Mouse (Mus musculus) cortical plate, adult 2 months (tissue): ENCODE results near the gene Nup214. TPM values are rescaled to one million over a fixed set of nuclear protein-coding genes. Genes with fewer than 3 reads are reported as not detected.

ENCODE experiments used
- H3K27ac ChIP-seq: fragments of 200-500 bp; 2 replicates; pipeline ENCODE4 v1.5.1; 2012; ENCODE audit warnings: low read length, control low read depth, inconsistent platforms; ENCODE audit not compliant: insufficient read depth
- H3K4me1 ChIP-seq: fragments of 200-500 bp; 2 replicates; pipeline ENCODE4 v1.6.1; 2011; ENCODE audit warnings: low read length; ENCODE audit not compliant: control insufficient read depth, insufficient read depth
- H3K4me3 ChIP-seq: fragments of 200-500 bp; 2 replicates; pipeline ENCODE4 v1.5.1; 2011; ENCODE audit warnings: mild to moderate bottlenecking, low read length, control low read depth; ENCODE audit not compliant: insufficient read depth
- CTCF ChIP-seq: fragments of 200-500 bp; IDR thresholded peaks from 2 replicates; pipeline ENCODE4 v1.5.1; 2011; ENCODE audit warnings: mild to moderate bottlenecking, control low read depth, low read length; ENCODE audit not compliant: insufficient read depth; ENCODE audit errors: extremely low read depth
- POLR2A ChIP-seq: fragments of 200-500 bp; IDR thresholded peaks from 2 replicates; pipeline ENCODE4 v1.6.1; 2011; ENCODE audit warnings: mild to moderate bottlenecking, low read length, control low read depth; ENCODE audit not compliant: insufficient read depth; ENCODE audit errors: extremely low read depth
- polyA plus RNA-seq: library from polyadenylated mRNA; depleted of rRNA; stranded (reverse); fragments of >200 nt; gene quantifications from 2 replicates; pipeline ENCODE4 v1.2.3, GENCODE M21; 2012

Gene Nup214
- polyA plus RNA-seq, 1 experiment, result 34.1 TPM

DNA sequence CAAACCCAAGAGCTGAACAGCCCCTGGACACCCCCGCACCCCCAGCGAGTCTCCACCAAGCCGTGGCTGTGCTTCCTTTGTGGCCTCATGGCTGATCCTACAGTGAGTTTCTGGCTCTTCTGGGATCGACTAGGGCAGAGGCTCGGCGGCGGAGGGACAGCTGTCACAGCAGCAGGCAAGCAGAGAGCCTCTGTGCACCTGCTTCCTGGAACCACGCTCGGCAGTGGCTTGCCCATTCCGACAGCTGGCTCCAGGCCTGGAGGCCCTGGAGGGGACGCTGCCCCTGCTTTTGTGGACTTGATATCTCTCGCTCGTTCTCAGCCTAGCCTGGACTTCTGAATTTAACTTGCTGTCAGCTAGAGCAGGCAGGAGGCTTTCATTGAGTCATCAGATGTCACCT, 90.7 kb downstream of the Nup214 start:
- H3K4me1 ChIP-seq, result no peaks in the 10 kb centered on the region
- TF ChIP-seq POLR2A (no peak), CTCF (no peak)
- H3K4me3 ChIP-seq, result no peak overlapping the region
- H3K27ac ChIP-seq, result no peak overlapping the region

DNA sequence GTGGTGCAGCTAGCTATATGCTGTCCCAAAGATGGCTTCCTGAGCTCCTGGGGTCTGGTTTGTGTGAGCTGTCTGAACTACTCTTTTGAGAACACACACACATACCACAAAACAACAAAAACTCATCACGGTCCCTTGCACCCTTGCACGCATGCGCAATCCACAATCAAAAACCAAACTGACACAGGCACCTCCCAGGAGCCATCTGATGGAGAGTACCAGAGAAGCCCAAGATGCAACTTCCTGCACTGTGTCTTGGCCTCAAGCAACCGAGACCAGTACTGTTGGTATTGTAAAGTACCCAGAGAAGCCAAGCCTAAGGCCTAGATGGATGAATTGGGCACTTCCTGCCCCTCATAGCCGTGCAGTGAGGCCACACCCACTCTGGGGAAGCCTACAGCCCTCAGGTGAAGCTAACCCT, 91.1 kb downstream of the Nup214 start:
- no peaks in the 10 kb centered on the region for H3K4me1 ChIP-seq
- no peak overlapping the region for H3K4me3 ChIP-seq
- TF ChIP-seq CTCF (no peak), POLR2A (no peak)
- no peak overlapping the region for H3K27ac ChIP-seq

DNA sequence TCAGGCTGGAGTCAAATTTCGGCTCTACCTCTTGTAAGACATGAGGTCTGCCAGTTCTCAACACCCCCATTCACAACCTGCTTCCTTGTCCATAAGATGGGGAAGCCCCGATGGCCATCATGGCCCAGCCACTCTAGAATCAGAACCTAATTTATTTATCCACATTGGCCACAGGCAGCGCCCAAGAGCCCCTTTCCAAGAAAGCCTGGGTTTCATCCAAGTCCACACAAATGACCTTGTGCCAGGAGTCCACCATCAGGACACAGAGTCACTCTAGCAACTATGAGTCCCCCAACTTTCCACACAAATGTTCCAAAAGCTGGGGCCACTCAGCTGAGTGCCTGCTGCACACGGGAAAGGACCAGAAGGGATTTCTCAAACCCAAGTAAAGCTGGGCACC, 91.8 kb downstream of the Nup214 start:
- Histone ChIP-seq H3K4me3 (no peak overlapping the region), H3K4me1 (no peaks in the 10 kb centered on the region), H3K27ac (no peak overlapping the region)
- TF ChIP-seq CTCF, result 0 out of 2 replicates have a peak, but pooled peaks have one; percentile 3
- no peak for TF ChIP-seq POLR2A

DNA sequence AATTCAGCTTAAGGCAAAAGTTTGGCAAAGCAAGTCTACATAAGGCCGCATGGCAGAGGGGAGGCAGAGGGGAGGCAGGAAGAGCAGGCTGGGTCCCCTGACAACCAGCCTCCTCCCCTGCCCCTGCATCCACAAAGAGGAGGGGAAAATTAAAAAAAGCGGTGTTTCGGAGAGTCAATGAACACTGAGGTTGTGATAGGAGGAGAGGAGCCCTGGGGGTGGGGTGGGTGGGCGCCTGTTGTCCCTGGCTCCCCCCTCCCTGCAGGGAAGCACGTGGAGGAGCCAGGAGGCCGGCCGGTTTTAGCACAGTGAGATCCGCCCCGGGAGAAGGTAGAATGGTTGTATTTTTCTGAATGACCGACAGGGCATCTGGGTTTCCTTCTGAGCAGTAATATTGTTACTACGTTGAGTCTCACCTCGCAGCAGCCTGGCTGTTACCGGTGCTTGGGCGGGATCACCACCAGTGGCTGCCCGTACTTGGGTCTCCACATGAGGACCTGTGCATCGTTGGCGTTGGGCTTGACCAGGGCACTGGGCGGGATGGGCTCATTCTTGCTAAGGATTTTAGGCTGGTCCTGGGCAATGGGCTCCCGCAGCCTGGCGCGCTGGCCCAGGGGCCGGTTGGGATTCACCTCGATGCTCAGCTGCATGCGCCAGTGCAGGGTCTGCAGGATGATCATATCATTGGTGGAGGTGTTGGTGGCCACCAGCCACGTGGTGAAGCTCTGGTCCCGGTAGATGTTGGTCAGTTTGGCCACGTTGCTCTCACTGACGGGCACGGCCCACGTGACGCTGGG, 94.8 kb downstream of the Nup214 start:
- TF ChIP-seq POLR2A, result no peak
- Histone ChIP-seq H3K4me3 (no peak overlapping the region), H3K4me1 (no peaks in the 10 kb centered on the region), H3K27ac (no peak overlapping the region)

DNA sequence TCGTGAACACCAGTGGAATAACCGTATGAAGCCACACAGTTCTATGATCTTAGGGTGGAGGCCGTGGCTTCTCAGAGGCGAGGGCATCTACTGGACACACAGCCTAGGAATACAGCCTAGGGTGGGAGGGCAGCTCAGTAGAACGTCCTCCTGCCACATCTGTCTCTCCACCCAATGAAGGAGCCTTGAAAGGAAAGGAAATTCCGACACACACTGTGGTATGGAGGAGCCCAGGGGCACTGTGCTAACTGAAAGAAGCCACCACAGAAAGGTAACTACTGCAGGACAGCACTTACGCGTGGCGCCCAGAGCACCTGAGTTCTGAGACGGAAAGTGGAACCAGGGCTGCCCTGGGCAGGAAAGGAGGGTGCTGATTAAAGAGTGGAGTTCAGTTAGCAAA, 96.5 kb downstream of the Nup214 start:
- no peak overlapping the region for H3K27ac ChIP-seq
- no peak overlapping the region for H3K4me3 ChIP-seq
- H3K4me1 ChIP-seq, result no peaks in the 10 kb centered on the region
- TF ChIP-seq POLR2A (no peak), CTCF (no peak)

DNA sequence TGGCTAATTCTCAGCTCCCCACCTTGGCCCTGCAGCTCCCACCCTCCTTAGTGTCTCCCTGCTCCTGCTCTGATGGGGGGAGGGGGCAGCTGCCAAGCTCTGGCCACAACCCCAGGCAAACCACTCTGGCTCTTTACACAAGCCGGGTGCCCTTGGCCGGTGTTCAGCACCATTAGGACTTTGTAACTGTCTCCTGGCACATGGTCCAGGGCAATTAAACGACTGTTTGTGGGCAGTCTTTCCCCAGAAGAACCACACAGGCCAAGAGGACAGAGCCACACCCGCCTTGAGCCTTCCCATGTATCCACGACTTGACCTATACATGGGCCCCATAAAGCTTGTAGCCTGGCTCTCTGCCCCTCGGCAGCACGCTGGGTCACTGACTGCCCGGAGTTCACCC, 100.2 kb downstream of the Nup214 start:
- TF ChIP-seq CTCF, result no peak
- TF ChIP-seq POLR2A, result no peak
- peaks cover 4% of the 10 kb centered on the region; the same call in 1 of the 2 replicates for H3K4me1 ChIP-seq
- H3K27ac ChIP-seq, result no peak overlapping the region
- no peak overlapping the region for H3K4me3 ChIP-seq

DNA sequence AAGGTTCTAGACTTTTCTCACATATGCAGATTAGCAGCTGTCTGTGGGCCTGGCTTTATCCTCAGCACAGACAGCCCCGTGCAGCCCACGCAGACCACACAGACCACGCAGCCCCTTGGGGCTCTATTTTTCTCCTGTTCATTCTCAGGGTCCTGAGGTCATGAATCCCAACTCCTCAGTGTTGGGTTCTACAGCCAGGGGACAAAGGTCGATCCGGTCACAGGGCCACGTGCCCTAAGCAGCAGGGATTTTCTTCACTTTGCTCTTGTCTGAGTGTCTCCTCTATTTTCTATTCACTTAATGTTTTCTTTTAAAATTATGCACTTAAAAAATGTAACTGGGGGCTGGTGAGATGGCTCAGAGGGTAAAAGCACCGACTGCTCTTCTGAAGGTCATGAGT, 101.1 kb downstream of the Nup214 start:
- H3K4me3 ChIP-seq, result no peak overlapping the region

DNA sequence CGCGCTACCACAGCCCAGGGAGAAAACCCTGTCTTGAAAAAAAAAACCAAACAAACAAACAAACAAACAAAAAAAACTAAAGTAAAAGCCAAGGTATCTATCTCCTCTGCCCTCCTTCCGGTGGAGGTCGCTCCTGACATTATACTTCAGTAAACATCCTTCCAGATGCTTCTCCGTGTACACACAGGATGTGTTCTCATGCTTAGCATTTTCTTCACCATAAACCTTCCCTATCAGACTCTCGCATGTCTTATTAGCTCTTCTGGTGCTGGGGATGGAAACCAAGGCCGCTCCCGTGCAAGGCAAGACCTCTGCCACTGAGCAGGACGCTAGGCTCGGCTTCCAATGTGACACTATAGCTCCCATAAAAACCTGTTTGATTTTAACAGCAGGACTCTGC, 103.5 kb downstream of the Nup214 start:
- TF ChIP-seq POLR2A (no peak), CTCF (no peak)
- Histone ChIP-seq H3K4me1 (peaks cover 5% of the 10 kb centered on the region), H3K27ac (no peak overlapping the region), H3K4me3 (no peak overlapping the region)

More for the DNA sequence above, 101.1 kb downstream of the Nup214 start:
- TF ChIP-seq POLR2A (no peak), CTCF (no peak)
- H3K27ac ChIP-seq, result no peak overlapping the region
- peaks cover 4% of the 10 kb centered on the region for H3K4me1 ChIP-seq

DNA sequence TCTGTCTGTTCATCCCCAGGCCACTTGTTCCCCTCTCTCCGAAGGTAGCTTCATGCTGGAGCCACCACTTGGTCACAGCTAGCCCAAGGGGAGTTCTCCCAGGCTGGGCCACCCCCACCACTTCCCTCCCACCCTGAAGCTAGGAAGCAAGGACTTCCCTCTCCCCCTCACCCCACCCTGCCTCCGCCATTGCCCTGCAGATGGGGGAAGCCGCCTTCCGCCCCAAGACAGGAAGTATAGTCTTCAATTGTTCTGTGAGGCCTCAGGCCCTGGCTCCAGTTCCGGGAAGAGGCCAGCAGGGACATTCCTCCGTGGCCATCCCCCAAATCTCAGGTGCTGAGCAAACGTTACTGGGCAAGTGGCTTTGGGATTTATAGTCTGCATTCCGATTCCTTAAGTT, 104.3 kb downstream of the Nup214 start:
- Histone ChIP-seq H3K27ac (no peak overlapping the region), H3K4me1 (peaks cover 5% of the 10 kb centered on the region), H3K4me3 (no peak overlapping the region)
- TF ChIP-seq POLR2A (no peak), CTCF (no peak)

DNA sequence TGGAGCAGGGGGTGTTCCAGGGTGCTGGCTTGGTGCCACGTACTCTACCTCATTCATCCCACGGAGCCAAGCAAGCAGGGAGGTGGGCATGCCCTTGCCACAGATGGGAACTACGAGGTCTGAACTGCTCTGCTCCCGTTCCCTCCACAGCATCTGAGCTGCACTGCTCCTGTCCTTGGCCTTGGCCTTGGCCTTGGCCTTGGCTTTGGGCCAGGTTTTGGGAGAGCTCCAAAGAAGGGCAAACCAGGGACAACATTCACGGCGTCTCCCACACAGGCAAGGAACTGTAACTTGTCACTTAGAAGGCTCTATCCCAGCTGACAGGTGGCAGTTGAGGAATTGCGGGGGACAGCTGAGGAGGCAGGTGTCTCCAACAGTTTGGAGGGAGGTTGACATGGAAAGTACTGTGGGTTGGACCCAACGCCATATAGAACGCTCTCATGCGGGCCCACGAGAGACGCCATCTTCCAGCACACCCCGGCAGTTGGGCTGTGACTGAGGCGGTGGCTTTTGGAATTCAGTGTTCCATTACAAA, 105.0 kb downstream of the Nup214 start:
- TF ChIP-seq POLR2A (no peak), CTCF (no peak)
- Histone ChIP-seq H3K4me1 (peaks cover 5% of the 10 kb centered on the region), H3K4me3 (no peak overlapping the region), H3K27ac (no peak overlapping the region)

DNA sequence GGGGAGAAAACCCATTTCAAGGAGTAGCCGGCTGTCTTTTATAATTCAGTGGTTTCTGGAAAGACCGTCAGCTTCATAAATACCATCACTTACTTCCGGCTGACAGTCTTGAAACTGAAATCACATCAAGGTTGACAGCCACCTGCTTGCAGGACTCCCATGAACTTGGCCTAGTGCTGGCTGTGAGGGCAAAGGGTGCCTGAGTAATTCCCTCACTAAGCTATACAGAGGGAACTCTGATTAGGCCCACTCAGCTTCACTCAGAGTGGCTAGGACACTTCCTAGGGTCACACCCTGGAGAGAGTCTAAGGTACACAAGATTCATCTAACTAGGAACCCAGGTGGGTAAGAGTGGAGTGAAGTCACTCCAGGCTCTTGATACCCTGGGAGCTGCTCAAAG, 106.4 kb downstream of the Nup214 start:
- no peak overlapping the region for H3K27ac ChIP-seq
- TF ChIP-seq CTCF (no peak), POLR2A (no peak)
- peaks cover 5% of the 10 kb centered on the region for H3K4me1 ChIP-seq
- H3K4me3 ChIP-seq, result no peak overlapping the region
